Mouse (Mus musculus) T-cell, adult 66 days (primary cell): ENCODE data around the gene Bmp4. TPM values are rescaled to one million over a fixed set of nuclear protein-coding genes. Genes with fewer than 3 reads are reported as not detected.

Source experiments
- total RNA-seq, 2 experiments: library from RNA; stranded (reverse); gene quantifications; 3 replicates in 1 of 2; 4 replicates in 1 of 2; pipeline ENCODE4 v1.2.4; 2023

The Bmp4 gene
- total RNA-seq, result not detected

DNA sequence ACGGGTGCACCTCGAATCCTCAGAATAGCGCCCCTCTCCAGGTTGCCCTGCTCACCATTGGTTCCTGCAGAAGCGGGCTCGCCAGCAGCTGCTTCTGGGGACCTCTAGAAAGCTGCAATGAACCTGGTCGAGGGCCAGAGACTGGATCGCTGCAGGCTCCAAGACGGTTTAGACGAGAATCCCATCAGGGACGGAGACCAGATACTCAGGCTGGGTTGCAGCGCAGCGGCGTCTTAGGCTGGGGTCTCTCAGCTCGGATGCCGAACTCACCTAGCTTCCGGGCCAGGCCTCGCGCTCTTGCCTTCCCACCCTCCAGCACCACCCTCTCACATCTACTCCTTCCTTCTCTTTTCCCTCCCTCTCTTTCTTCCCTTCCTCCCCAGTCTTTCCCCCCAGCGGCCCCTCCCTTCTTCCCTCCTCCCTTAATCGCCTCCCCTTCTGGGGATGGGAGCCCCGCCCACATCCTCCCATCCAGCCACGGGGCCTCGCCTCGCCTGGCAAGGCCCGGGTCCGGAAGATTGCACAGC is at the start of gene Bmp4:
Gene Bmp4, minus strand, starts transcription at position 421 of the 527 bp plus-strand sequence.

DNA sequence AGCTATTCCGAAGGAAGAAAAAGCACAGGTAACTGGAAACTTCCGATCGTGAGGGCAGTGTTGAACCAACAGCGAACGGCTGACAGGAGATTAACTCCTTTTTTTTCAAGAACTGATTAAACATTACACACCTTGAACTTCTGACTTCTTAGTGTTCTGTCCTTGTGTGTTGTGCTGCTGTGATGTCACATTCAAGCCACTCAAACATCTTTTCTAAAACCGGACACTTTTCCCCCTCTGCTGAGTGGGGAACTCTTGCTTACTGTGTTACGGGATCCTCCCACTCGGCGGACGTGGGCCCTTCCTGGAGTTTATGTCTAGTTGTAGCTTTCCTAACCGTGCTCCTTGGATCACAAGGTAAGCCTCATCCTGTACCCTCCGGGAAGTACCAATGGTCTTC is 11.2 kb downstream of the Bmp4 start, which contains the start of gene Gm15217:
Gene Gm15217, plus strand, starts transcription at position 130 of the 400 bp plus-strand sequence.

Other genes starting within 250 kb of the Bmp4 start
- not detected for gene Gm15217, start 11.3 kb downstream of the Bmp4 start, total RNA-seq